Mouse (Mus musculus) 3134 (cell line): Measurements from ENCODE around the gene Dio3.

Experiments
- DNase-seq: peaks from one replicate; pipeline ENCODE4 v3.0.0-alpha.2; 2011; ENCODE audit warnings: low spot score; ENCODE audit not compliant: insufficient read length; ENCODE audit errors: extremely low read depth

Dio3 gene

GRCm38 (mm10) chr12:110298653-110299052 lies 19.8 kb downstream of the Dio3 start:
- no peak for DNase-seq

DNA sequence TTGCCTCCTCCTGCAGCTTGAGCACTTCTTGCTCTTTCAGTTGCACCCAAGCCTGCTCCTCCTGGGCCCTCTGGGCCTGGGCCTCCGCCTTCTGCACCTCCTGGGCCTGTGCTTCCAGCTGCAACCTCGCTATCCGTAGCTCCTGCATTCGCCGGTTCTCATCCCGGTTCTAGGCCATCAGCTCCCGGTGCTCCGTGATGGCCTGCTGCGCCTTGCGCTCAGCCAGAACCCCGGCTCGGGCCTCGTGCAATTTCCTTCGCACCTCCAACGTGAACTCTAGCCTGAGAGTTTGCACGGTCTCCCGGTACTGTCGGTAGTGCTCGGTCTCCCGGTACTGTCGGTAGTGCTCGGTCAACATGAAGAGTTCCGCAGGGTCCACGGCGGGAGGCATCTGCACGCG lies 40.8 kb downstream of the Dio3 start:
- DNase-seq, result no peak
